Mouse (Mus musculus): ENCODE data around the gene Gm49359.
"Not testable (repeated sequence)": the region's sequence is repeated elsewhere in the genome, so short reads cannot be mapped to it uniquely, and the experiment has no call there.

Gene Gm49359

DNA sequence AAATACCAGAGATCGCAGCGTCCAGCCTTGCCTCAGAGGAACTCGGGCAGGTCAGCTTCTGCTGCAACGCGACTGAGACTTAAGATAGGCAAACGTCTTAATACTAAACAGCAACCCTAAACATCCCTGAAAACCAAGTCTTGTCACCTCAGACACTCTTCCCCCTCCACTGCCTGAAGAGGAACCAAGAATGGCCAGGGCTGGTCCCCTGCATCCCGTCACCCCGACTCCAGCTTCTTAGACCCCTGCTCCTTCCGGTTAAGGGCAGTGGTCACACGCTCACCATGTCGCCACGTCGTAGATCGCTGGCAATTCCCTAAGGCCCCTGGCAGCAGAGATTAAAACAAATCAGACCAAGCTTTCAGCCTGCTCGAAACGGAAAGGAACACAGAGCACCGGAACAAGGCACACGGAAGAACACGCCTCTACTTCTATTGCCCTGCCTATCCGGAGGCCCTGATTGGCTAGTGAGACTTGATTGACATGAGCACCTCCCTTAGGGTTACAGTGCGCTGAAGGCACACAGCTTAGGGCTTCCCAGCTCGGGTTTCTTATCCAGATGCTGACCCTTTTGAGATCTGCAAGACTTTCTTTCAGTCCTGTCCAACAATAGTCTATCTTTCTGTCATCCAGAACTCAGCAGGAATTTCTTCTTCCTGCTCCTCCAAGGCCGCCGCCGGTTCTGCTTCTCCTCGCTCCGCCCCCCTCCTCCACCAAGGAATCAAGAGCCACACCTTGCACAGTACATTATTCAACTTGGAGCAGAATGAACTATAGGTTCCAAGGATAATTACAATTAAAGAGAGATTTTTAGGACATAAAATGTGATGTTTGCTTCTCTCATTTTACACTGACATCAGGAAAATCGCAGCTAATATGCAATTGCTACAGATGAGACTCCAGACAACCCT is at the start of gene Gm49359:
Gene Gm49359, minus strand, starts transcription at position 409 of the 911 bp plus-strand sequence.
- DNase-seq, result peak; percentile 91

GRCm38 (mm10) chr13:62510641-62511420 is 44.2 kb upstream of the Gm49359 start:
- DNase-seq, result not testable (repeated sequence)

DNA sequence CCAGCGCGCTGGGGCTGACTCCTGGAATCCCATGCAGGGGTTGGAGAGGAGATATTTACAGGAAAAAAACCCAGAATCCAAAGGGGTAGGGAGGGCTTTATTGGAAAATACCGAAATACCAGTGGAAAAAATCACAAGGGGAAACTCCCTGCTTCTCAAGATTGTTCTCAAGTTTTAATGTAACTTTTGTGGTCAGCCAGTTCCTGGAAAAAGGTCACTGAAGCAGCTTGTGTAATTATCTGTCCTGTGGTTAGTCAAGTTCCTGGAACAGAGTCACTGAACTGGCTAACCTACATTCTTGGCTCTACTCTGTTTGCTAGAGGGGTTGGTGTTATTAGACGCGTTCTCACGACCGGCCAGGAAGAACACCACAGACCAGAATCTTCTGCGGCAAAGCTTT is 6.0 kb upstream of the Gm49359 start:
- DNase-seq, result not testable (repeated sequence)

DNA sequence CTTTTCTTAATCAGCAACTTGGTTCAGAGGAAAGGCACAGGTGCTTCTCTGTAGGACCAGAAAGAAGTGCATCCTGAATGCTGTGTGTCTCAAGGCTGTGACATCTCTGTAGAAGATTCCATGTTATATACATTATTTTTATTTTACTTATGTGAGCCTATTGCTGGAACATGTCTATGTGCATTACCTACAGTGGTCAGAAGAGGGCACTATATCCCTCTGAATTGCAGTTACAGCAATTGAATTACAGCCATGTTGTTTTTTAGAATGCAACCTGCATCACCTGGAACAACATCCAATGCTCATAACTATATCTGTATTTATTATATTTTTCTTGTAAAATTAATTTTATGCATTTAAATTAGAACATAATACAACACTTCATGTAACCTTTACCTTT is 3.3 kb upstream of the Gm49359 start:
- DNase-seq, result not testable (repeated sequence)
